Mouse (Mus musculus): ENCODE measurements around the gene Tcp1. TPM values are rescaled to one million over a fixed set of nuclear protein-coding genes. Genes with fewer than 3 reads are reported as not detected.
"Not testable (repeated sequence)": the region's sequence is repeated elsewhere in the genome, so short reads cannot be mapped to it uniquely, and the experiment has no call there.

Gene Tcp1
- 100 to 1,000 TPM; 200 to 213 TPM for total RNA-seq (2021)

DNA sequence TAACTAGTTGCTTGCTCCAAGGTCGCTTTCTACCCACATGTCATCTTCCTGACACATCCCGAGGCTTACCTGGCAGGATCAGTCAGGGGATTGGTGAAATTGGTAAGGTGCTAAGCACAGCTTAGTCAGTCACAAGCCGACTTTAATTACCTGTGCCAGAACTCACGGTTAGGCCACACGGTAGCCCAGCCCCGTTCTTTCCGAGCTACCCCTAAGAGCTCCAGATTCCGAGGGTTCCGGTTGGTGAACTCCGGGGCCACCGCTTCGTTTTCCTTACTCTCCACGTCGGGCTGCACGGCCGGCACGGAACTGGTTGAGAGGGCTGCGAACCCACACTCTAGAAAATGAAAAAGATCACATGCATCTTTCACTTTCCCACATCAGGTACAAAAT is at the start of gene Tcp1:
Gene Tcp1 (plus strand): TSS at position 214 of the 393 bp plus-strand sequence.
- no peak for DNase-seq (ENCODE audit: low spot score)
- intact Hi-C loops (cut with DNase I): no loop called here

DNA sequence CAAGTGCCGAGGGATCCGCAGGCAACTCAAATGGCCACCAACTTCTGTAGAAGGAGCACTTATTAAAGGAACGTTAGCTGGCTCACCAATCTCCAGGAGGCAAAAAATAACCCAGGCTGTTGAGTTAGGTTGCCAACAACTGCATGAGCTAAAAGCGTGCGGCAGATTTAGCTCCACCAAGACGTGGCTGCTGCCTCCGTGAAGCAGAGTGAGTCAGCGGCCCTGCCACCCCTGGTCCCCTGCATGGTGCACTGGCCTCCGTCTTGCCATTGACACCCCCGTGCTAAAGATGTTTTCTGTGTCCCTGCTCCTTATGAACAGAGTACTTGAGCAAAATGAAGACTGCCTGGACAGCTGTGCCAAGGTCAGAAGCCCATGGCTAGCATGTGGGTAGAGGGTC is 48.6 kb upstream of the Tcp1 start:
- intact Hi-C loops (cut with DNase I): no loop called here
- no peak for DNase-seq (ENCODE audit: low spot score)

DNA sequence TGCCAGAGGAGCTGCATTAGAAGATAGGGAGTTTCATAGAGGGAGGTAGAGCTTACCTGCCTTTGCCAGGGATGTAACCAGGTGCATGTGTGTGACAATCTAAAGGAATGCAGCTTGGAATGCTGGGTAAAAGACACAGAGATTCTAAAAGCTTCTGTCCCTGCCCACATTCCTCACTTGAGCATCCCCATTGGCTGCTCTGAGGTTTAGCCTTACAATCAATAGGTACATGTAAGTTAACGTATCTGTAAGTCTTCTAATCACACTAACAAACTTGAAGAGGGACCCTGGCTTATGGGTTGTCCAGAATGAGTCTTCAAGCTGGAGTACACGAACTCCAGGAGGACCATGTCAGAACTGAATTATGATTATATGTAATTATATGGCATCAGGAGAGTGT is 47.5 kb upstream of the Tcp1 start, which contains the start of gene Mas1:
Gene Mas1 (minus strand): TSS at position 101 of the 400 bp plus-strand sequence.
- intact Hi-C loops (cut with DNase I): no loop called here
- DNase-seq (ENCODE audit: low spot score): no peak

DNA sequence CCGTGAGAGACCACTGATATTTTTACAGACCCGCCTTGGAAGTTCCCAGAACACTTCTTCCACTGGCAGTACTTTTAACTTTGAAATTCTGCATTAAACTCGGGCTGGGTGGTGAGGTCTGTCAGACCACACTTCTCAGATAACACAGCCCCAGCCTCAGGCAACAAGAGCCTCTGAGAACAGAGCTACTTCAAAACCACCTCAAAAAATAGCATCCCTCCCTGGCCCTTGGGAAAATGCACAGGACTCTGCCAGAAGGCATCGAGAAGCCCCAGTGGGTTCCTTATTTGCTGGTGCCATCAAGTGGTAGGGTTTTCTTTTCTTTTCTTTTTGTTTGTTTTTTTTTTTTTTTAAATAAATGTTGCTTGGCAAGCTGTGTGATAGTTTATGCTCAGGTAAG is 46.9 kb upstream of the Tcp1 start:
- intact Hi-C loops (cut with DNase I): no loop called here
- no peak for DNase-seq (ENCODE audit: low spot score)

DNA sequence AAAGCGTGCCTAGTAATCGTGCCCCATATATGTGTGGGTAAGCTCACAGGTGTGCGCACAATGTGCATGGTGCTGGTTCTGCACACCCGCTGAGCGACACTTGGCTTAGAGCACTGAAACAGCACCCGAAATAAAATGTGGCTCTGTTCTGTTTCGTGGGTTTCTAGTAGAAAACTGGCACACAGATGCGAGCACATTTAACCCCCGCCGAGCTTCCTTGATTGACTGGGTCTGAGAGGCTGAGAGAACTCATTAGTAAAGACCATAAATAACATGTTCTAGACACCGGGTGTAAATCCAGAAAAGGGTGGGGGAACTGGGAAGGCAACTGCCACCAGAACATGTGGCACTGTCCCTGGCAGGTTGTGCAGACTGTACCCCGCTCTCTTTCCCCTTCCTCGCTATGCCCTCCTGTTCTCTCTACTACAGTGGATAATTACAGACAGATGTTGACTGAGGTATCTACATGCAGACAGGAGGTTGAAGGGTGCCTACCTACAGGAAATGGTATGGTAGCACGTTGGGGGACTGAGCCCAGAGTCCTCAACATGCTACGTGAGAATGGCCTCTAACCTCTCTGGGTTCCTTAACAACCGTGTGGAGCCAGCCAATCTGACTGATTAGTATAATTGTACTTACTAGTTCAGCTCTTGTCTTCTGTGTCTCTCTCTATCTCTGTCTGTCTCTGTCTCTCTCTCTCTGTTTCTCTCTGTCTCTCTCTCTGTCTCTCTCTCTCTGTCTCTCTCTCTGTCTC is 43.0 kb upstream of the Tcp1 start:
- no peak for DNase-seq (ENCODE audit: low spot score)

DNA sequence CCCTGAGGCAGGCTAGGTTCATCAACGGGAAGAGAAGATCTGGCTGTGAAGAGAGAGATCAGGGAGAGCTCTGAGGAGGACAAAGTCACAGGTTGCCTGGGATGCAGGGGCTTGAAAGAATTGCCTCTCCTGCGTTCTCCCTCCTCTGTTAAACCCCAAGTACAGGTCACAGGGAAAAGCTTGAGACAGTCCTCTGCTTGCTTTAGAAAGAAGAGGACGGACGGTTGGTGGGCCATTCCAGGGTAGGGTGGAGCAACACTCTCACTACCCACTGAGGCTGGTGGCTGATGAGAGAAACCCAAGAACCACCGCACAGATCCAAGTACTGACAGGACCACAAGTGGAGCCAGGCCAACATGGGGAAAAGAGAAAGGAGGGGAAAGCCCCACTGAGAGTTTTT is 39.8 kb upstream of the Tcp1 start, which contains the start of gene Mrgprh:
Gene Mrgprh (plus strand): TSS at position 301 of the 400 bp plus-strand sequence.
- intact Hi-C loops (cut with DNase I): loop anchor here (5.0 kb wide), 1 partner anchor 137 kb away; no protein-coding TSS in a partner anchor
- no peak for DNase-seq (ENCODE audit: low spot score)

More for the DNA sequence above, 43.0 kb upstream of the Tcp1 start:
- intact Hi-C loops (cut with DNase I): no loop called here

DNA sequence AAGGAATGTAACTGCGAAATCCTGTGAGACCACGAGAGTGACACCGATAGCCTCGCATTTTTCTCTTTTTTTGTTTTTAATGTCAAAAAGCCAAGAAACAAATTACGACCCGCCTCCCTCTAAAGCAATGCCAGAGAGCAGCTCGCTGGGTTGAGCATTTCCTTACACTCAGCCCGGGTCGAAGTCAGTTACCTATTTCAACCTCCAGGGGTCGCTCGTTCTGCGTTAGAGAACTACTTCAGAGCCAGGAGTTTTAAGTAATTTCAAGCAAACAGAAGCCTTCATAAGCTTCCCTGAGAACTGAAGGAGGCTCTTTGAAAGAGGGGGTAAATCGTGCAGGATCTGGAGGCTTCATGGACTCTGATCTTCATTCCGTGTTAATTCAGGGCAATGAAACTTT is 35.3 kb upstream of the Tcp1 start:
- DNase-seq (ENCODE audit: low spot score): peak; percentile 57
- intact Hi-C loops (cut with DNase I): loop anchor here (2.0 kb wide), 1 partner anchor 117 kb away; no protein-coding TSS in a partner anchor

DNA sequence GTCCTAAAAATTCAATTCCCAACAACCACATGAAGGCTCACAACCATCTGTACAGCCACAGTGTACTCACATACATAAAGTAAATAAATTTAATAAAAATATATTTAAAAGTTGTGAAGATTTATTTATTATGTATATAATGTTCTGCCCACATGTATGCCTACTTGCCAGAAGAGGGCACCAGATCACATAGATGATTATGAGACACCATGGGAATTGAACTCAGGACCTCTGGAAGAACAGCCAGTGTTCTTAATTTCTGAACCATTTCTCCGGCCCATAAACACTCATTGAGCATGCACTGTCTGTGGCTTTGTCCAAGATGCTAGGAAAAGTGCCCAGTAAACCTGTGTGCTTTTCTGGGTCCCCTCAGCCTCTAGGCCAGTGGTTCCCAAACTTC is 34.3 kb upstream of the Tcp1 start:
- no peak for DNase-seq (ENCODE audit: low spot score)
- intact Hi-C loops (cut with DNase I): loop anchor here (2.0 kb wide), 1 partner anchor 116 kb away; no protein-coding TSS in a partner anchor

DNA sequence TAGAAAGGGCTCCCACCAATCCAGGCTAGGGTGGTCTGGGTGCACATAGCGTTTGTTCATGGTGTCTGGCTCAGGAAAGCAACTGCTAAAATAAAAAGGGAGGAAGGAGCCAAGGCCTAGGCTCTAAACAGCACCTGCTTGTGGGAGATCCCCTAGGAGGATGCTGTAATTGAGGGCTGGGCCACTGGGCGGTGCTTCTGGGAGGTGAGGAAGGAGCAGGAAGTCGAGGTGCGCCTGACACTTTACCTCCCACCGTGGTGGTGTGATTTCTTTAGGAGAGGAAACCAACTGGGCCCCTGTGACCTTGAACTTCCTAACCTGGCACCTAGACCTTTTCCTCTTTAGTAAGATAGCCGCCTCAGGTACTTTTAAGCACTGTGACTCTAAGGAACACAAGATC is 28.9 kb upstream of the Tcp1 start:
- intact Hi-C loops (cut with DNase I): no loop called here
- DNase-seq (ENCODE audit: low spot score): no peak

DNA sequence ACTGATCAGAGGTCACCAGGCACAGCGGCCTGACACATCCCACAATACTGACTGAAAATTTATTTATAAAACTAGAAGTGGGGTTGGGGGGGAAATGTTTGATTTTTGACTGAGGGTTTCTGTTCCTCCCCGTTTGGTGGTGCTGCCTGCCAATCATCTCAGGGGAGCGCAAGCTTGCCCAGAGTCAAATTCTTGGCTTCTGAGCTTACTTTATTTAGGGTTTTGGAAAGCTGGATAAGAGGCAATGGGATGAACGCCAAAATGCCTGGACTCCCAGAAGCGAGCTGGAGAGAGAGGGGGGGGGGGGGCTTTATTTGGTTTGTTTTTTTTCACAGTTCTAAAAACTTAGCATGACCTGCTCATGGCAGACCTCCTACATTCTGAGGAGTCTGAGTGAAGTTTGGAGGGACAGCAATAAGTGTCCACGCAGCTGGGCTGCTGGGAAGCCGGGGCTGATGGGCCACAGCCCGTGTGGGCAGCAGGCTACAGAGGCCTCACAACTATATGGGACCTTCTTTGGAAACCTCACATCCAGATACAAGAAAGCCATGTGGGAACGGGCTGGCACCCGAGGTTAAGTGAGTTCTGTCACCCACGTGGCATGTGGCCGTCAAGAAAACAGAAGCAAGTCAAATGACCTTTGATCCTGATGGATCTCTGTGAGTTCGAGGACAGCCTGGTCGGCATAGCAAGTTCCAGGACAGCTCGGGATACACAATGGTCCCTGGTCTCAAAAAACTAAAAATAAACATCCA is 28.3 kb upstream of the Tcp1 start:
- intact Hi-C loops (cut with DNase I): no loop called here
- no peak for DNase-seq (ENCODE audit: low spot score)

DNA sequence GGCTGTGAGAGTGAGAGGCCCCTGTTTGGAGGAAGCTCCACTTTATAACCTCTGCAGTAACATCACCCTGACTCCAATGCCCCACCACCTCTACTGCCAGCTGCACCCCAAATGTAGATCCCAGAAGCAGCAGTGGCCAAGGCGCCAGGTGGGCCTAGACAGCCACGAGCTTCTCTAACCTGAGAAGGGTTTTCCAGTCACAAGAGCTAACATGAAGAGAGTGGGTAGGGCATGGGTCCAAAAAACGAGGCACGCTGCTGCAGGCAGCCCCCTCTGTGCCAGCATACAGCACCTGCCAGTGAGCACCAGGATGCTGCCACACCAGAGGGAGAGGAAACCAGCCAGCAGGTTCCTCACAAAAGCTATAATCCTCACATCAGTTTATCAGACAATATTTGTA is 24.4 kb upstream of the Tcp1 start:
- intact Hi-C loops (cut with DNase I): no loop called here
- no peak for DNase-seq (ENCODE audit: low spot score)

DNA sequence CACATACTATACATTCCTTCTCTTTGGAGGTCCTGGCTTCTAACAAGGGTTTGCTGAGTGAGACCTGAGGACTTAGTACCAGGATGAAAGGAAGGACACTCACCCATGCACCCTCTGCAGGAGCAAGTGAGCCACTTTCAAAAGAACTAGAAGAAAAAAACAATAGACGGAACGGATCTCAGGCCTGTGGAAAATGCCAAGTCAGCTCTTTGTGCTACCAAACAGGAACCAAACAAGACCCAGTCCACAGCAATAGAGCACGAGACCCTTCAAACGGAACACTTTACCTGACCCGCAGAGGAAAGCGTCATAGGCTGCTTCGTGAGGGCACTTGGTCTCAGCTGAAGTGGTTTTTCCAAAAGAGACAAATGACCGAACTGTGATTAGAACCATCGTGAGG is 23.5 kb upstream of the Tcp1 start:
- no peak for DNase-seq (ENCODE audit: low spot score)
- intact Hi-C loops (cut with DNase I): no loop called here

DNA sequence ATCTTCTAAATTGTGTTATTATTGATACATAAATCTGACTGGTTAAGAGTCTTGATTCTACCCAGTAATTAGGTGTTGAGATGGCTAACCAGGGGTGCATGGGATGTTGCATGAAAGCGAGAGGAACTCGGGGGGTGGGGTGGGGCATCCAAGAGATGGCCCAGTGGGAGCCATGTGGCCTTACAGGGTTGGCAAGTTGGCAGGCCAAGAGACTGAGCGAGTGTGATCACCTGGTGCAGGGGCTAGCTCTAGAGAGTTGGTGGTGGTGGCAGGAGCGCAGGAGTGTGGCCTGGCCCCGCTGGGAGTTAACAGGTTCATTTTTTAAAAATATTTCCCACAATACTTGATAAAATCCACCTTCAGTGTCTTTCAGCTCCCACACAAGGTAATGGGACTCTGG is 17.8 kb upstream of the Tcp1 start:
- DNase-seq (ENCODE audit: low spot score): no peak
- intact Hi-C loops (cut with DNase I): no loop called here

DNA sequence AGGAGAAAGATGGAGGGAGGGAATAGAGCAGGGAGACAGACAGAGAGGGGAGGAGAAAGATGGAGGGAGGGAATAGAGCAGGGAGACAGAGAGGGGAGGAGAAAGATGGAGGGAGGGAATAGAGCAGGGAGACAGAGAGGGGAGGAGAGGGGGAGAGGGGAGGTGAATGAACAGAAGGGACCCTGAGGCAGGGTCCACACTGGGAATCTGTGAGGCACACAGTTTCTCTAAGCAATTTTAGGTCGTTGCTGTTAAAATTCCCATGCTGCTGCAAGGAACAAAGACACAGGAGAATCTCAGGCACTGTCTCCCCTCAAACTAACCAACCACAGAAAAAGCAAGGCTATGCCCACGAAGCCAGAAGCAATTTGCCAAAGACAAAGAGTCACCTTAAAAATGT is 16.9 kb upstream of the Tcp1 start:
- intact Hi-C loops (cut with DNase I); DNase-seq (ENCODE audit: low spot score): not testable (repeated sequence)

DNA sequence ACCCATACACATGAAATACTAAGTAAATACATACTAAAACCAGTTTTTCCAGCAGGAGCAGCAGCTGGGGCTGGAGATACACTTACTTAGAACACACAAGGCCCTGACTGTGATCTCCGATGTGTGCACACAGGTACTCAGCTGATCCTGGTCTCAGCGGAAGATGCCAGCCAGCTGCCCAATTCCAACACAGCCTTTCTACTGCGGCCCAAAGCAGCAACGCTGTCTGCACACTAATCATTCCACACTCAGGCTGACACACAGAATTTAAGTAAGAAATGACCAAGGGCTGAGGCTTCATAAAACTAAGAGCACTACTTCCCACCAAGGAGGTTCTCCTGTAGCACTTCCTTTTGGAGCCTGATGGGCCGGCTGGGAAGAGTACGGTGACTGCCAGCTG is 13.2 kb upstream of the Tcp1 start:
- DNase-seq (ENCODE audit: low spot score): no peak

DNA sequence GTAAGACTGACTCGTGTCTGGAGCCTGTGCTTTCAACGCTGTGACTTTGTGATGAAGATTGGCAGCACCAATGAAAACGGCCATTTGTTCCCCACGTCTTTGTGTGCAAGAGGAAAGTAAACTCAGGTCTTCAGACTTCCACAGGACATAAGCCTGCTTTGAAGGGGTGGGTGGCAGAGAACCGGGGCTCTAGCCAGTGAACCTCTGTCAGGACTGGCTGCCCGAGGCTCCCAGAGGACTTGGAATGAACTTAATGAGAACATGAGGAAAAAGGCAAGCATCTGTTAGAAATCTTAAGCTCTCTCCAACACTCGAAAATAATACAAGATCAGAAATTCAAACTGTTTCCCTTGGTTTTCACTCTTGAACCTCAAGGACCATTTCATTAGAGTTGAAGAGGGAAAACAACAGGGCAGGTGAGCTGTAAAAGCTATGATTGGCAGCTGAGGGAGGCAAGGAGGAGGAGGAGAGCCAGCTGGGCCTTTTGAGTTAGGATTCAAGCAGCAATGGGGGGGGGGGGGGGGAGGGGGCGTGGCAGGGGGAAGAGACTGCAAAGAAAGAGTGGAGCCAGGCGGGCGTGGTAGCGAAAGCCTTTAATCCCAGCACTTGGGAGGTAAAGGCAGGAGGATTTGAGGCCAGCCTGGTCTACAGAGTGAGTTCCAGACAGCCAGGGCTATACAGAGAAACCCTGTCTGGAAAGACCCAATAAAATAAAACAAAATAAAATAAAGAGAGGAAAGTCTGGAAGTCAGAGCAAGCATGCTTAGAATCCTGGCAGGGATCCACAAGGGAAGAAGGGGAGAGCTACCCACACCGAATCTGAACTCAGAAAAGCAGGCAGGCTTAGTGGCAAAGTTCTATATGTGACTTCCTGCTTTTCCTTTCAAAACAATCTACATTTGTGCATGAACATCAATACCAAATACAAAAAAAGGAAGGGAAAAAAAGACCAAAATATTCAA is 11.8 kb upstream of the Tcp1 start:
- intact Hi-C loops (cut with DNase I): no loop called here
- DNase-seq (ENCODE audit: low spot score): no peak

More for the DNA sequence above, 13.2 kb upstream of the Tcp1 start:
- intact Hi-C loops (cut with DNase I): no loop called here

DNA sequence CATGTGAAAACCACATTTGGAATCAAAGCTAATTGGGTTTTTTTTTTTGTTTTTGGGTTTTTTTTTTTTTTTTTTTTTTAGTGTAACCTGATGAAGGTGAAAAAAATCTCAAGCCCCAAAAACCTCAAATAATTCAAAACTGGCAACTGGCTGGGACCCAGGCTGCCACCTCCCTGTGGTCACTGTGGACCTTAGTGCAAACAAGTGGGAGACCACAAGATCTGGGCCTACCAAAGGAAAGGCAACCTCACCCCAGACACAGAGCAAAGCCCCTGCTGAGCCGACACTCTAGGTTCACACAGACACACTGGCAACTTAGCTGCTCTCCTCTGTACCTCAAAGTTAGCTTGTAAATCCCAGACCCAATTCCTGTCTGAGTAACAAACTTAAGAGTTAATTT is 11.2 kb upstream of the Tcp1 start:
- DNase-seq (ENCODE audit: low spot score): no peak
- intact Hi-C loops (cut with DNase I): no loop called here

DNA sequence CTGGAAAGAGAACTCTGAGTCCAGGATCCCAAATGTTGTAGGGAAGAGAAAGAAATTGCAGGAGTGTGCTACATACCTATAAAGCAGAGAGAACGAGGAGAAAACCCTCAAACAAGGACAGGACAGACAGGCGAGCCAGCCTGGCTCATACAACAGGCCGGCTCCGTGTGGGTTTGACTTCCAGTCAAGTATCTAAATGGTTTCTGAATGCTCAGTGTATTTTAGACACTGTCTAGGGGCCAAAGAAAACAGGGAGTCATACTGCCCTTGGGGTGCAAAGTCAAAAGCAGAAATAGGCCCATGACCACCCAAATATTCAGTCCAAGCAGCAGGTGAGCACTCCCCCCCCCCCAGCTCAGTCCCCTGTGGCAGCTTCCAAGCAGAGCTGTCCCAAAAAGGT is 9.7 kb upstream of the Tcp1 start:
- intact Hi-C loops (cut with DNase I): no loop called here
- DNase-seq (ENCODE audit: low spot score): no peak

DNA sequence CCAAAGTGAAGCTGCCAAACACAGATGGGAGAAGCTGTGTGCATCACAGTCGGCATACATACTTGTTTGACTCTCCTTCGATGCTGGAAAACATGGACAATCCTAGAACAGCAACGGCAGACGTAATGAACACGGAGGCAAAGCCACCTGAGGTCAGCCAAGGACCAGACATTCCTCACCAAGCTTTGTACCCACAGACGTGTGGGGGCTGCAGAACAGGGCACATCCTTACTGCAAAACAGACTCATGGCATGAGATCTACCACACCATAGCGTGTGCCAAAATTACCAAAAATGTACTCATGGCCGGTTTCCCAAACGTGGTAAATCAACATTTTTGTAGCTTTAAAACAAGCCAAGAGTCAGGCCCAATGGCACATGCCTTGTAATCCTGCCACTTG is 9.1 kb upstream of the Tcp1 start:
- intact Hi-C loops (cut with DNase I): no loop called here
- no peak for DNase-seq (ENCODE audit: low spot score)
